Comparison of ENCODE assay signal across 8 mouse cellular contexts in genomic region chr9:44691671-44692520, GRCm38 (mm10). TPM values are rescaled to one million over a fixed set of nuclear protein-coding genes. Genes with fewer than 3 reads are reported as not detected.
A peak's percentile ranks its signal among the peaks of the same experiment; 100 is the strongest.
DNase-seq lines count a peak whose midpoint lies in the region; ATAC-seq lines count a peak whose summit lies in the region.
"Had no signal": no experiment of that assay in that cellular context is flagged by ENCODE, and none has a peak within 500 bp of the region (broad histone marks: within the 10 kb centered on the region; RNA-seq: fewer than 3 reads in every experiment).

No protein-coding gene starts in this region.

- no peak overlapping the region for H3K4me3 ChIP-seq in intestine, embryonic 15.5 days (replicated peaks)
- H3K4me3 ChIP-seq: neural tube, embryonic 13.5 days had no signal

- H3K4me1 ChIP-seq in intestine, embryonic 15.5 days (replicated peaks): peaks cover 13% of the 10 kb centered on the region

- peak; percentile 80 for ATAC-seq in intestine, embryonic 15.5 days

- peaks cover 9% of the 10 kb centered on the region for H3K36me3 ChIP-seq in intestine, embryonic 15.5 days

- H3K27me3 ChIP-seq in intestine, embryonic 15.5 days (replicated peaks): no peaks in the 10 kb centered on the region
- H3K27me3 ChIP-seq: neural tube, embryonic 13.5 days had no signal

- H3K4me2 ChIP-seq in intestine, embryonic 15.5 days (replicated peaks): no peak overlapping the region; the same call in 1 of the 2 replicates
- H3K4me2 ChIP-seq: neural tube, embryonic 13.5 days had no signal

- no peak overlapping the region for H3K9ac ChIP-seq in intestine, embryonic 15.5 days
- H3K9ac ChIP-seq: neural tube, embryonic 13.5 days had no signal

- DNase-seq in T-cell, adult 2 months (ENCODE audit: low spot score): peak; percentile 18
- DNase-seq in brain, adult 2 months (ENCODE audit: low read depth, low spot score): peak; percentile 93
- peak; percentile 75 to 82 for DNase-seq in frontal cortex, postnatal 36 days (ENCODE audit: low spot score in 2 of 2)
- DNase-seq in left cerebral cortex, adult 18-20 months (ENCODE audit: low spot score in 2 of 2): peak; percentile 77 to 78
- DNase-seq in ovary, postnatal 36 days (ENCODE audit: low spot score): peak; percentile 49
- no peak for DNase-seq in embryo, embryonic 10.5 days (ENCODE audit: low spot score)

- WGBS in intestine, embryonic 15.5 days: 63% methylated on average over 21 of the region's 21 CpGs

- no peaks in the 10 kb centered on the region for H3K9me3 ChIP-seq in intestine, embryonic 15.5 days
- H3K9me3 ChIP-seq: neural tube, embryonic 13.5 days had no signal

- H3K27ac ChIP-seq in intestine, embryonic 15.5 days: 0 out of 2 replicates have a peak overlapping the region, but pooled peaks have one; percentile 51
- H3K27ac ChIP-seq: neural tube, embryonic 13.5 days had no signal

RNA-seq across cellular contexts. Expression of gene Treh, which starts 18.9 kb away (rescaled TPM):
- not detected in 2 replicates for polyA plus RNA-seq in intestine, embryonic 15.5 days (2015; fragmentation: Nextera tagmentation; extraction: Ambion mirVana)
- total RNA-seq in left cerebral cortex, adult 18-20 months (2021): not detected
- polyA plus RNA-seq: neural tube, embryonic 13.5 days had no signal

RNA-seq across cellular contexts. Expression of gene Phldb1, which starts 43.1 kb away (rescaled TPM):
- 17.6 and 18.9 TPM in 2 replicates for polyA plus RNA-seq in intestine, embryonic 15.5 days (2015; fragmentation: Nextera tagmentation; extraction: Ambion mirVana)
- total RNA-seq in left cerebral cortex, adult 18-20 months (2021): 10 to 100 TPM; 59.0 to 67.4 TPM
